ENCODE assay signal across 16 mouse cellular contexts in genomic region chr4:145545106-145545505, GRCm38 (mm10). TPM values are rescaled to one million over a fixed set of nuclear protein-coding genes. Genes with fewer than 3 reads are reported as not detected.
DNase-seq lines count a peak whose midpoint lies in the region; ATAC-seq and TF ChIP-seq lines count a peak whose summit lies in the region.
"Not testable (repeated sequence)": the region's sequence is repeated elsewhere in the genome, so short reads cannot be mapped to it uniquely, and the experiment has no call there.
"Had no signal": no experiment of that assay in that cellular context is flagged by ENCODE, and none has a peak within 500 bp of the region (broad histone marks: within the 10 kb centered on the region; RNA-seq: fewer than 3 reads in every experiment).

No protein-coding gene starts in this region.

- H3K27me3 ChIP-seq in ES-Bruce4 (ENCODE audit: control insufficient read depth, insufficient read depth, low read length, poor library complexity, severe bottlenecking); MEL (ENCODE audit: control insufficient read depth in 1 of 2, insufficient read depth in 2 of 2, low read length in 2 of 2); liver, postnatal 0 days (ENCODE audit: insufficient read depth, low read length); testis, adult 2 months (ENCODE audit: control insufficient read depth, insufficient read depth, low read length): not testable (repeated sequence)

- H3K27ac ChIP-seq in ES-Bruce4 (ENCODE audit: insufficient read depth, low read length); MEL (ENCODE audit: control insufficient read depth, low read depth, low read length); bone marrow, adult 2 months (ENCODE audit: control insufficient read depth, insufficient read depth, low read depth, low read length, poor library complexity); liver, postnatal 0 days (ENCODE audit: low read depth); testis, adult 2 months (ENCODE audit: control insufficient read depth, insufficient read depth, low read depth, low read length): not testable (repeated sequence)

- H3K4me2 ChIP-seq in liver, postnatal 0 days (ENCODE audit: low read depth, low read length), result not testable (repeated sequence)

- WGBS in bone marrow, adult 2 months, result 33% methylated on average over 2 of the region's 2 CpGs
- 20% methylated on average over 2 of the region's 2 CpGs for WGBS in liver, postnatal 0 days (ENCODE audit: insufficient replicate concordance)

- TF ChIP-seq POLR2A in ES-Bruce4 (IDR thresholded peaks at IDR 0.05; ENCODE audit: insufficient read depth, low read length); MEL (IDR thresholded peaks at IDR 0.05; ENCODE audit: control insufficient read depth in 1 of 2, insufficient read depth in 1 of 2, low read depth in 1 of 2, low read length in 2 of 2, poor library complexity in 1 of 2); bone marrow, adult 2 months (IDR thresholded peaks at IDR 0.05; ENCODE audit: borderline replicate concordance, control insufficient read depth, low read depth, low read length); testis, adult 2 months (IDR thresholded peaks at IDR 0.05; ENCODE audit: control insufficient read depth, low read depth, low read length): not testable (repeated sequence)

- H3K9me3 ChIP-seq in ES-Bruce4 (replicated peaks; ENCODE audit: control insufficient read depth, insufficient read depth, low read length, poor library complexity, severe bottlenecking); MEL (replicated peaks; ENCODE audit: insufficient read depth, low read length); liver, postnatal 0 days (ENCODE audit: low read length): not testable (repeated sequence)

- H3K4me3 ChIP-seq in ES-Bruce4 (ENCODE audit: low read depth, low read length); MEL (ENCODE audit: control insufficient read depth in 1 of 2, insufficient read depth in 1 of 2, low read depth in 2 of 2, low read length in 2 of 2); bone marrow, adult 2 months (replicated peaks; ENCODE audit: control insufficient read depth, low read depth, low read length); liver, postnatal 0 days (ENCODE audit: low read depth, low read length); testis, adult 2 months (ENCODE audit: control insufficient read depth, low read depth, low read length): not testable (repeated sequence)

- peak; percentile 36 for TF ChIP-seq RAD21 in MEL (IDR thresholded peaks at IDR 0.05; ENCODE audit: low read depth, low read length)

- not testable (repeated sequence) for H3K4me1 ChIP-seq in ES-Bruce4 (ENCODE audit: control insufficient read depth, insufficient read depth, low read length); MEL (ENCODE audit: control insufficient read depth in 1 of 2, insufficient read depth in 2 of 2, low read length in 2 of 2); bone marrow, adult 2 months (ENCODE audit: control insufficient read depth, insufficient read depth, low read length); liver, postnatal 0 days (ENCODE audit: insufficient read depth); testis, adult 2 months (ENCODE audit: control insufficient read depth, insufficient read depth, low read length)

- not testable (repeated sequence) for H3K9ac ChIP-seq in ES-Bruce4 (ENCODE audit: low read depth, poor library complexity, severe bottlenecking); MEL (ENCODE audit: control insufficient read depth, low read depth, low read length, poor library complexity, severe bottlenecking); liver, postnatal 0 days (replicated peaks)

- DNase-seq in CD4-positive, CD25-positive, alpha-beta regulatory T cell, adult 2 months (ENCODE audit: low read depth, low spot score), result peak; percentile 7
- peak; percentile 42 for DNase-seq in MEL (ENCODE audit: low read depth, low spot score)
- DNase-seq in WW6 (ENCODE audit: low read depth, low spot score), result peak; percentile 28
- peak; percentile 83 for DNase-seq in heart, adult 11 months
- not testable (repeated sequence) for DNase-seq in liver, postnatal 0 days

- not testable (repeated sequence) for ATAC-seq in liver, postnatal 0 days

- not testable (repeated sequence) for TF ChIP-seq EP300 in ES-Bruce4 (IDR thresholded peaks at IDR 0.05; ENCODE audit: insufficient read depth, low read depth, low read length); MEL (IDR thresholded peaks at IDR 0.05; ENCODE audit: low read depth in 1 of 2, low read length in 2 of 2); liver, postnatal 0 days (IDR thresholded peaks at IDR 0.05; ENCODE audit: low read depth)

- H3K79me2 ChIP-seq in MEL (ENCODE audit: control insufficient read depth, insufficient read depth, low read length, poor library complexity), result not testable (repeated sequence)

- H3K36me3 ChIP-seq in ES-Bruce4 (ENCODE audit: control insufficient read depth, insufficient read depth, low read length, poor library complexity, severe bottlenecking); MEL (ENCODE audit: control insufficient read depth in 1 of 2, insufficient read depth in 2 of 2, low read length in 2 of 2); liver, postnatal 0 days (replicated peaks; ENCODE audit: insufficient read depth, low read length); testis, adult 2 months (ENCODE audit: control insufficient read depth, insufficient read depth, low read length): not testable (repeated sequence)

- peak; percentile 71 for TF ChIP-seq CTCF in ES-Bruce4 (IDR thresholded peaks at IDR 0.05; ENCODE audit: low read depth, low read length)
- TF ChIP-seq CTCF in MEL (IDR thresholded peaks at IDR 0.05 in 2 of 3, conservative IDR thresholded peaks at IDR 0.05 in 1 of 3; ENCODE audit: control insufficient read depth in 1 of 3, insufficient read depth in 1 of 3, low read depth in 2 of 3, low read length in 3 of 3, poor library complexity in 1 of 3, severe bottlenecking in 1 of 3), result peak; percentile 52 to 64 (median 62)
- 0 out of 2 replicates have a peak, but pooled peaks have one; percentile 21 for TF ChIP-seq CTCF in bone marrow, adult 2 months (IDR thresholded peaks at IDR 0.05; ENCODE audit: control insufficient read depth, insufficient read depth, low read length)
- TF ChIP-seq CTCF in liver, postnatal 0 days (IDR thresholded peaks at IDR 0.05; ENCODE audit: low read depth), result 0 out of 2 replicates have a peak, but pooled peaks have one; percentile 18
- peak; percentile 73; the same call in 1 of the 2 replicates for TF ChIP-seq CTCF in testis, adult 2 months (IDR thresholded peaks at IDR 0.05; ENCODE audit: control insufficient read depth, insufficient read depth, insufficient replicate concordance, low read depth, low read length)

RNA-seq across cellular contexts. Expression of gene Zfp990, which starts 34.5 kb away (rescaled TPM):
- polyA plus RNA-seq in ES-Bruce4 (2011; ENCODE audit: insufficient read depth, insufficient read length, low read depth, missing spikeins) (19.0 and 30.5 TPM in 2 replicates), MEL (2012; ENCODE audit: insufficient read depth in 1 of 2, insufficient read length in 2 of 2, low read depth in 1 of 2, low replicate concordance in 2 of 2, missing spikeins in 1 of 2) (1 to 10 TPM in 1 of 2 experiments, not detected in 1; 1.7 TPM)
- total RNA-seq in MEL (2012; rRNA removed), result 0.50 and 0.62 TPM in 2 replicates
- 8.1 TPM in 1 of 2 replicates, not detected in the other for polyA plus RNA-seq in bone marrow, adult 2 months (2011; ENCODE audit: insufficient read depth, insufficient read length, low replicate concordance, missing spikeins)
- not detected in 2 replicates for polyA plus RNA-seq in liver, postnatal 0 days (2015; fragmentation: Nextera tagmentation; extraction: Ambion mirVana)
- polyA plus RNA-seq in testis, adult 2 months (2012; rRNA removed), result 1.6 TPM in 1 of 2 replicates, not detected in the other
- total RNA-seq: forebrain, postnatal 0 days had no signal
- polyA plus RNA-seq: cerebellum, adult 2 months; cortical plate, adult 2 months; embryonic facial prominence, embryonic 10.5 days; embryonic facial prominence, embryonic 14.5 days; forebrain, embryonic 11.5 days; forebrain, embryonic 13.5 days; forebrain, embryonic 15.5 days; forebrain, postnatal 0 days had no signal

RNA-seq across cellular contexts. Expression of gene Gm13212, which starts 39.9 kb away (rescaled TPM):
- polyA plus RNA-seq in ES-Bruce4 (2011; ENCODE audit: insufficient read depth, insufficient read length, low read depth, missing spikeins) (19.5 and 20.1 TPM in 2 replicates), MEL (2012; ENCODE audit: insufficient read depth in 1 of 2, insufficient read length in 2 of 2, low read depth in 1 of 2, low replicate concordance in 2 of 2, missing spikeins in 1 of 2) (10 to 100 TPM in 1 of 2 experiments, not detected in 1; 11.6 TPM)
- 15.2 and 20.4 TPM in 2 replicates for total RNA-seq in MEL (2012; rRNA removed)
- 0.77 TPM in 1 of 2 replicates, not detected in the other for polyA plus RNA-seq in bone marrow, adult 2 months (2011; ENCODE audit: insufficient read depth, insufficient read length, low replicate concordance, missing spikeins)
- polyA plus RNA-seq in liver, postnatal 0 days (2015; fragmentation: Nextera tagmentation; extraction: Ambion mirVana), result 1.2 and 1.4 TPM in 2 replicates
- polyA plus RNA-seq in testis, adult 2 months (2012; rRNA removed), result 0.15 and 0.18 TPM in 2 replicates

Comparison
In these comparisons a context has a peak if more than half of its experiments do, and no peak if none do; other contexts are left out.
1. CTCF ChIP-seq: peak in every context shown above with its lines; median percentile 73 in testis, adult 2 months; 71 in ES-Bruce4; 62 in MEL; 21 in bone marrow, adult 2 months; 18 in liver, postnatal 0 days.